Mouse (Mus musculus) E14TG2a.4 (cell line): Measurements from ENCODE around the gene Gale.

ENCODE experiments used
- H3K27me3 ChIP-seq: 2 replicates; pipeline ENCODE4 v1.6.1; 2014; ENCODE audit warnings: low read length, control low read depth; ENCODE audit not compliant: insufficient read depth
- H3K36me3 ChIP-seq: 2 replicates; pipeline ENCODE4 v1.6.1; 2014; ENCODE audit warnings: low read length, control low read depth; ENCODE audit not compliant: insufficient read depth
- H3K4me1 ChIP-seq: replicated peaks from 2 replicates; pipeline ENCODE4 v1.6.1; 2014; ENCODE audit warnings: low read depth, low read length, control low read depth
- H3K4me3 ChIP-seq: replicated peaks from 2 replicates; pipeline ENCODE4 v1.5.1; 2014; ENCODE audit warnings: mild to moderate bottlenecking, low read length
- H3K9me3 ChIP-seq: 2 replicates; pipeline ENCODE4 v1.6.1; 2014; ENCODE audit warnings: low read length, control low read depth
- CTCF ChIP-seq: conservative IDR thresholded peaks from 2 replicates; pipeline ENCODE4 v1.5.1; 2014; ENCODE audit warnings: low read length
- NANOG ChIP-seq: IDR thresholded peaks from 2 replicates; pipeline ENCODE4 v1.6.1; 2014; ENCODE audit warnings: borderline replicate concordance, low read length, mixed read lengths
- POU5F1 ChIP-seq: IDR thresholded peaks from 2 replicates; pipeline ENCODE4 v1.6.1; 2014; ENCODE audit warnings: low read length, borderline replicate concordance

The Gale gene

DNA sequence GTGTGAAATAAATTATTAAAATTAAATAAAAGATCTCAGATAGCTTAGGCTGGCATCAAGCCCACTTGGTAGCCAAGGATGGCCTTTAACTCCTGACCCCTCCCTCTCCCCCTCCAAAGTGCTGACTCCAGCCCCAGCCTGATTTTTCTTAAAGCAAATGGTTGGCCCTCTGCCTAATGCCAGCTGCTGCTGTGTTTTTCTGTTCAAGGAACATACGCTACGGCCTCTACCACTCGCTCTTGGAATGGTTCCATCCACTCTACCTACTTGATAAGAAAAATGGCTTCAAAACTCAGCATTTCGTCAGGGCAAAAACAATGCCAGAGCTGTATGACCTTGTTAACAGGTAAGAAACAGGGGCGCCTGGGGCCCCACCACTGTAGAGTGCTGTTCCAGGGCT lies 38.2 kb upstream of the Gale start:
- TF ChIP-seq NANOG: no peak
- no peak for TF ChIP-seq POU5F1
- no peak for TF ChIP-seq CTCF
- Histone ChIP-seq H3K9me3 (no peaks in the 10 kb centered on the region), H3K4me1 (peaks cover 66% of the 10 kb centered on the region), H3K27me3 (peaks cover 5% of the 10 kb centered on the region; the same call in 1 of the 2 replicates), H3K4me3 (peak overlapping the region; percentile 64), H3K36me3 (peaks cover 37% of the 10 kb centered on the region)

DNA sequence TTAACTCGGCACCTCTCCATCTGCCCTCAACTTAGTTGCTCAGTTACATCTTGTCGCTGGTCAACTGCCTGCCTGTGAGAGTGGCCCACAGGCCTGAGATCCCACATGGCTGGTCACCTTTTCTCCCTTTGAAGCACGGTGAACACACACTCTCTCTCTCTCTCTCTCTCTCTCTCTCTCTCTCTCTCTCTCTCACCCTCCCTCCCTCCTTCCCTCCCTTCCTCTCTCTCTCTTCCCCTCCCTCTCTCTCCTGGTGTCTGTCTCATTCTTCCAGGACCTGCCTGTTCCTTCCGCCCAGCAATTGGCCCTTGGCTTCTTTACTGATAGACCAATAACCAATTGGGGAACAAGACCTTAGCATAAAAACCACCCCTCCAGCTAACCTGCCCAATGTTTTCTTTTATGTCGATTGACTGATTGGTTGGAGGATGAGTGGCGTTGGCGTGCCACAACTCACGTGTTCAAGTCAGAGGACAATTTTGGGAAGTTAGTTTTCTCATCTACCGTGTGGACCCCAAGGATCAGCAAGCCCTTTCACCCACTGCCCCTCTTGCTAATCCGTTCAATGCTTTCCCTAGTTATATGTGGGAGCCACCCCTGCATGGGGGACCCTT lies 37.2 kb upstream of the Gale start:
- Histone ChIP-seq H3K9me3 (no peaks in the 10 kb centered on the region), H3K27me3 (peaks cover 5% of the 10 kb centered on the region; the same call in 1 of the 2 replicates), H3K4me3 (peak overlapping the region; percentile 64), H3K36me3 (peaks cover 46% of the 10 kb centered on the region), H3K4me1 (peaks cover 65% of the 10 kb centered on the region)
- TF ChIP-seq CTCF (no peak), POU5F1 (no peak), NANOG (no peak)

DNA sequence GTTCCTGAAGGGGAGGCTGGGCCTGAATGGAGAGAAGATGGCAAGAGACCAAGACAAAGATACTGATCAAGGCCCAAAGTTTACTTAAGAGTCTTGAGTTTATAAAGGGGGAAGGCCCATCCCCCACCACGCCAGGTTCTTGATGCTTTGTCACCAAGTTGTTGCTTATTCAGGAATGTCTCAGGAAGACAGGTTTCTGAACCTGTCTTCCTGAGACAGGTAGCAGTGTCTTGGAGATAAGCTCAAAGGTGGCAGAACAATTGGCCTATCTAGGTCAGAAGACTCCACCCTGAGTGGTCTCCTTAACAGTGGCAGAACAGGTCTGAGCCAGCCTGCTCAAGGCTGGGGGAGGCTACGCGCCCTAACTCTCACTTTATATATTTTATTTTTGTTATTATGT lies 36.7 kb upstream of the Gale start:
- Histone ChIP-seq H3K27me3 (no peaks in the 10 kb centered on the region), H3K9me3 (no peaks in the 10 kb centered on the region), H3K36me3 (peaks cover 50% of the 10 kb centered on the region), H3K4me3 (peak overlapping the region; percentile 64), H3K4me1 (peaks cover 59% of the 10 kb centered on the region)
- TF ChIP-seq CTCF (no peak), NANOG (no peak), POU5F1 (no peak)

DNA sequence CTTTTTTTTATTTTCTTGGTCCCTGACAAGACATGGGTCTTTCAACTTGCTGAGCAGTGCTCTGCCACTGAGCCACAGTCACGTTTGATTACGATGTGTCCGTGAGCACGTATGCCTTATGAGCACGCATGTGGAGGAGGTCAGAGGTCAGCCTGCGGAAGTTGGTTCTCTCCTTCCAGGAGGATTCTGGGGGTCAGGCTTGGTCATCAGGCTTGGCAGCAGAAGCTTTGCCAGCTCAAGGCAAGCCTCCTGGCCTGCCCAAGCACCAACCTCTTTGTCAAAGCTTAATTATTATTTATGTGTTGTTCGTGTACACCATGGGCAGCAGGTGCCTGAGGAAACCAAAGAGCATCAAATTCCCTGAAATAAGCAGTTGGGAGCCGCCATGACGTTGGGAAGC lies 35.2 kb upstream of the Gale start:
- no peaks in the 10 kb centered on the region for H3K27me3 ChIP-seq
- TF ChIP-seq POU5F1: no peak
- TF ChIP-seq CTCF: no peak
- TF ChIP-seq NANOG: no peak
- H3K9me3 ChIP-seq: no peaks in the 10 kb centered on the region
- H3K4me3 ChIP-seq: no peak overlapping the region
- H3K36me3 ChIP-seq: peaks cover 55% of the 10 kb centered on the region
- H3K4me1 ChIP-seq: peaks cover 49% of the 10 kb centered on the region

DNA sequence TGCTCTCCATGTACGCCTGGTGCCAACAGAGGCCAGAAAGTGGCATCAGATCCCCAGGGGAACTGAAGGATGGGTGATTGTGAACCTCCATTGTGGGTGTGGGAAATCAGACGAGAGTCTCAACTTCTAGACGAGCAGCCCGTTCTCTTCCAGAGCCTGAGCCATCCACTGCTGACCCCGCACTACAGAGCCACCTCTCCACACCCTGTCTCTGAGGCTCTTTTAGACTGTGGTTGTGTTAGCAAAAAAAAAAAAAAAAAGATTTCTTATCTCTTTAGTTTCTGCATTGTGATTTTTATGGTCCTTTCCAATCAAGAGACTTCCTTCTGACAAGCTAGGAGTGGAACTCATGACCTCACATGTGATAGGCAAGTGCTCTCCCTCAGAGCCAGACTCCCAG lies 34.1 kb upstream of the Gale start:
- H3K36me3 ChIP-seq: peaks cover 58% of the 10 kb centered on the region
- no peak overlapping the region for H3K4me3 ChIP-seq
- H3K27me3 ChIP-seq: no peaks in the 10 kb centered on the region
- peaks cover 45% of the 10 kb centered on the region for H3K4me1 ChIP-seq
- H3K9me3 ChIP-seq: no peaks in the 10 kb centered on the region
- no peak for TF ChIP-seq CTCF
- TF ChIP-seq POU5F1: no peak
- TF ChIP-seq NANOG: no peak

DNA sequence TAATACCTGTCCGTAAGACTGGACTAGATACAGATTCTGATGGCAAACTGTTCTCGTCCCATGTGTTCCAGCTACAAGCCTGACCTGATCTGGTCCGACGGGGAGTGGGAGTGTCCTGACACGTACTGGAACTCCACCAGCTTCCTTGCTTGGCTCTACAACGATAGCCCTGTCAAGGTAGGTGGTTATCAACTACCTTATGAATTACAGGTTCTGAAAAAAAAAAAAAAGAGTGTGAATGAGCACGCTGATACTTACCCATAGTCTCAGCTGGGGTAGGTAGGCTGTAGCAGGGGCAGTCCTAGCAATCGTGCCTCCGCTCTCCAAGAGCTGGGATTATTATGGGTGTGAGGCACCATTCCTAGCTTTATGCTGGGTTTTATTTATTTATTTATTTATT lies 33.7 kb upstream of the Gale start:
- Histone ChIP-seq H3K4me1 (peaks cover 40% of the 10 kb centered on the region), H3K4me3 (no peak overlapping the region), H3K27me3 (no peaks in the 10 kb centered on the region), H3K36me3 (peaks cover 57% of the 10 kb centered on the region), H3K9me3 (no peaks in the 10 kb centered on the region)
- TF ChIP-seq NANOG: no peak
- TF ChIP-seq POU5F1: no peak
- no peak for TF ChIP-seq CTCF

DNA sequence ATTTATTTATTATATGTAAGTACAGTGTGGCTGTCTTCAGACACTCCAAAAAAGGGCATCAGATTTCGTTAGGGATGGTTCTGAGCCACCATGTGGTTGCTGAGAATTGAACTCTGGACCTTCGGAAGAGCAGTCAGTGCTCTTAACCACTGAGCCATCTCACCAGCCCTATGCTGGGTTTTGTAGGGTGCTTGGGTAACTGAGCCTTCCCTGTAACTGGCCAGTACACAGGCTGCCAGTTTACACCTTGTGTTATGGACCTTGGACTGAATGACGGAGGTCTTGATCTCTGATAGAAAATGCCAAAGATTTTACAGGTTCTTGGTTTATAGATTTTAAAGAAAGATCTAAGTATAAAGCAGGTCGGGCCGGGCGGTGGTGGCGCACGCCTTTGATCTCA lies 33.3 kb upstream of the Gale start:
- H3K9me3 ChIP-seq: no peaks in the 10 kb centered on the region
- H3K4me3 ChIP-seq: no peak overlapping the region
- H3K27me3 ChIP-seq: no peaks in the 10 kb centered on the region
- H3K36me3 ChIP-seq: peaks cover 53% of the 10 kb centered on the region
- no peak for TF ChIP-seq CTCF
- no peak for TF ChIP-seq NANOG
- TF ChIP-seq POU5F1: no peak
- peaks cover 36% of the 10 kb centered on the region for H3K4me1 ChIP-seq

DNA sequence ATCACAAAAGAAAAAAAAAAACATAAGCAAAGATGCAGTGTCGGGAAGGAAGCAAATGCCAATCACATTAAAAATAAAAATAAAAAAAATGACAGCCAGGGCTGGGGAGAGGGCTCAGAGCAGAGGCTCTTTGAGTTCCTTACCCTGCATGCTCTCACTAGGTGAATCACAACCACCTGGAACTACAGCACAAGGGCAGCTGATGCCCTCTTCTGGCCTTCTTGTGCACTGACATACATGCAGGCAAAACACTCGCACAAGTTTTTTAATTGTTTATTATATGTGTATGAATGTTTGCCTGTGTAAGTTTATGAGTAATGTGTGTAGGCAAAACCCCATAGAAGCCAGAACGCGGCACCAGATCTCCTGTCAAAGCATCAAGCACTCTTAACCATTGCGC lies 31.7 kb upstream of the Gale start:
- Histone ChIP-seq H3K9me3 (no peaks in the 10 kb centered on the region), H3K27me3 (no peaks in the 10 kb centered on the region), H3K4me1 (peaks cover 24% of the 10 kb centered on the region), H3K4me3 (no peak overlapping the region), H3K36me3 (peaks cover 67% of the 10 kb centered on the region)
- TF ChIP-seq CTCF (peak; percentile 46), POU5F1 (no peak)

DNA sequence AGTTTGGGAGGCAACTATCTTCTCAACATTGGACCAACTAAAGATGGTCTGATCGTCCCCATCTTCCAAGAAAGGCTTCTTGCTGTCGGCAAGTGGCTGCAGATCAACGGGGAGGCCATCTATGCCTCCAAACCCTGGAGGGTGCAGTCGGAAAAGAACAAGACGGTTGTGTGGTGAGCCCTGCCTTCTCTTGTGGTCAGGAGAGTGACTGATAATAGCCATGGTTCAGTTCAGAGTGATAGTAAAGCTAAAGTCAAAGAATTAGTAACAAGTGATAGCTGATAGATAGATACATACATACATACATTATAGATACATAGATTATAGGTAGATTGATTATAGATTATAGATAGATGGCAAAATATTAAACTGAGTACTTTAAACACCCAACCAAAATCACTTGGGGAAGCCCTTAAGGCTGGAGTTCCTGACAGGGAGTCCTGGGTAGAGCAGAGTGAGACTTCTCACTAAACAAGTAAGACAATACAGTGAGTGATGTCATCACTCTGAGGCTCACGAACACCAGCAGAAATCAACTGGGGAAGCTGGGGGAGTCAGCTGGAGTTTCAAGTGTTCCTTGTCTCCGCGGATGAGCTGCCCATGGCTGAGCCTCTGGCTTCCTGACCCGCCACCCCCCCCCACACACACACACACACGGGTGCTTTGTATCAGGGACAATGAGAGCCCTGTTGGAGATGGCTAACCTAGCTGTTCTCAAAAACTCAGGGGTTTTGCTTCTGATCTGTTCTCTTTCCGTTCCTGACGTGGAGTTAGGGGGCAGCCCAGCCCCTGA lies 28.6 kb upstream of the Gale start:
- Histone ChIP-seq H3K4me3 (no peak overlapping the region), H3K9me3 (no peaks in the 10 kb centered on the region), H3K36me3 (peaks cover 82% of the 10 kb centered on the region), H3K27me3 (no peaks in the 10 kb centered on the region), H3K4me1 (peaks cover 20% of the 10 kb centered on the region)
- TF ChIP-seq NANOG: no peak
- no peak for TF ChIP-seq POU5F1
- TF ChIP-seq CTCF: no peak
